Mouse (Mus musculus): ENCODE data around the gene Strn3. TPM values are rescaled to one million over a fixed set of nuclear protein-coding genes. Genes with fewer than 3 reads are reported as not detected.

Strn3 gene
- not detected in 2 replicates for polyA plus RNA-seq (2012; ENCODE audit: insufficient read depth, insufficient read length, low replicate concordance, missing spikeins)

DNA sequence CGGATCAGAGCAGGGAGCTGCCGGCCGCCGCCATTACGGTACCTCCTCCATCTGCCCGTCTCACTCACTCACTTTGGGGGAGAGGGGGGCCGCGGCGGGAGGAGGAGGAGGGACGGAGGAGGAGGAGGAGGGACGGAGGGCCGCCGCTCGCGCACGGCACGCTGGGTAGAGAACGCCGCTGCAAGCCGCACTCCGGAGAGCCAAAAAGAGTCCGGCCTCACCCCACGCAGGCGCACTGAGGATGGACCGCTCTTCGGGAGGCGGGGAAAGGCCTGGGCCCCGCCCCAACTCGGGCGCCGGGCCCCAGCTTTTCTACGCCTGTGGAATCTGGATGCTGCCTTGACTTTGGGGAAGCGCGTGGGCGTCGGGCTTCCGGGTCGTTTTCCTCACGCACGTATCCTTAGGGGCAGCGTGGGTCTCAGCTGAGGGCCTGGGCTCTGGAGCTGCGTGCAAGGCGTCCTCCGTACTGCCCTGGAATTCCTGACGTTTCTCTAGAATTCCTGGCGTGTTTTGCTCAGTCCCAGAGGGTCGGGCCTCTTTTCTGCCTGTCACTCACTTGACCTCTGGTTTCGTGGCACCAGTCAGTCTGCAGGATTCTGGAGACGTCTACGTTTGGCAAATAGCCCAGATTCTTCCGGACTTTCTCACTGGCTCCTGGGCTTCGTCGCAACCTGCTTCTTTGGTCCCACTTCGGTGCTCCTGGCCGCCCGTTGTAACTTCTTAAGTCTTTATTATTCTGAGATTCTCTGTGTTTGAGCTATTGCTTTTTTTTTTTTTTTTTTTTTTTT, at the start of gene Strn3:
Gene Strn3, minus strand, starts transcription at position 53 of the 788 bp plus-strand sequence.
- TF ChIP-seq POLR2A (IDR thresholded peaks at IDR 0.05; ENCODE audit: insufficient read depth, low read depth, low read length) (peak; percentile 39), CTCF (IDR thresholded peaks at IDR 0.05; ENCODE audit: insufficient read depth, low read depth, low read length) (no peak)
- under 1% methylated on average over 56 of the region's 56 CpGs for WGBS
- Histone ChIP-seq H3K27ac (ENCODE audit: insufficient read depth, low read depth, low read length) (peak within 1 kb of the TSS; percentile 100), H3K4me1 (ENCODE audit: control insufficient read depth, insufficient read depth, low read length) (peaks cover 8% of the 10 kb centered on the region; the same call in 1 of the 2 replicates), H3K4me3 (ENCODE audit: insufficient read depth, low read depth, low read length) (peak within 1 kb of the TSS; percentile 100)

DNA sequence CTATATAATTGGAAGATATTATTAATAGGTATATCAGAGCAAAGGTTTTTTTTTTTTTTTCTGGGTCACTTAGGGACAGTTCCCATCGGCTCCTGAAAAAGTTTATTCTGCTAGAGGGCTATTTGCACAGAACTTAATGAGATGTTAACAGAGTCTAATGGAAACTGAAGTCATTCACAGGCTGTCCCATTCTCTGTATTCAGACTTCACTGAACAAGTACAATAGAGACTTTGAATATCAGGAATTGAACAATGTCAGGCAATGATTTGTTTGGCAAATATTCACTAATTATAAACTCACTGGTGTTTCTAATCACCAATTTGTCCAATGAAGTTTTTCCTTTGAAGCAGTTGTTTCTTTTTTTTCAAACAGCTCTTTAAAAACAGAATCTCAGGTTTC, 45.1 kb upstream of the Strn3 start:
- TF ChIP-seq CTCF (IDR thresholded peaks at IDR 0.05; ENCODE audit: insufficient read depth, low read depth, low read length) (no peak), POLR2A (IDR thresholded peaks at IDR 0.05; ENCODE audit: insufficient read depth, low read depth, low read length) (no peak)
- Histone ChIP-seq H3K4me3 (ENCODE audit: insufficient read depth, low read depth, low read length) (no peak overlapping the region), H3K4me1 (ENCODE audit: control insufficient read depth, insufficient read depth, low read length) (peaks cover 6% of the 10 kb centered on the region), H3K27ac (ENCODE audit: insufficient read depth, low read depth, low read length) (no peak overlapping the region; the same call in 1 of the 2 replicates)
- WGBS = 20% methylated on average over 1 of the region's 1 CpGs

DNA sequence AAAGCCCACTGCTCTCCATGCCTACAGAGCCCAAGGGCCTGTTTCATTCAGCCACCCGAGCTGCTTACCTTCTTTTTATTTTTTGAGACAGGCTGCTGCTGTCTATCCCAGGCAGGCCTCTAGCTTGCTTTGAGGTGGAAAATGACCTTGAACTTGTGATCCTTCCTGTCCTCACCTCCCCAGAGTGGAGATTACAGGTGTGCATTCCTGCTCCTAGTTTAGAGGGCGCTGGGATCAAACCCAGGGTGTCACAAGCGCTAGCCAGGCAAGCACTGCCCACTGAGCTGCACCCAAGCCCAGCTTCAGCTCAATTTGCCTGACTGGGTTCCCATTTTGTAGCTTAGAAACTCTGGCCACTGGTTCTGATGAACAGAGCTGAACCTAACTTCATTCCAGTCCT, 44.7 kb upstream of the Strn3 start:
- no peak overlapping the region for H3K4me3 ChIP-seq (ENCODE audit: insufficient read depth, low read depth, low read length)
- 52% methylated on average over 3 of the region's 3 CpGs for WGBS
- TF ChIP-seq CTCF (IDR thresholded peaks at IDR 0.05; ENCODE audit: insufficient read depth, low read depth, low read length) = no peak
- H3K27ac ChIP-seq (ENCODE audit: insufficient read depth, low read depth, low read length) = no peak overlapping the region; the same call in 1 of the 2 replicates
- peaks cover 6% of the 10 kb centered on the region for H3K4me1 ChIP-seq (ENCODE audit: control insufficient read depth, insufficient read depth, low read length)

DNA sequence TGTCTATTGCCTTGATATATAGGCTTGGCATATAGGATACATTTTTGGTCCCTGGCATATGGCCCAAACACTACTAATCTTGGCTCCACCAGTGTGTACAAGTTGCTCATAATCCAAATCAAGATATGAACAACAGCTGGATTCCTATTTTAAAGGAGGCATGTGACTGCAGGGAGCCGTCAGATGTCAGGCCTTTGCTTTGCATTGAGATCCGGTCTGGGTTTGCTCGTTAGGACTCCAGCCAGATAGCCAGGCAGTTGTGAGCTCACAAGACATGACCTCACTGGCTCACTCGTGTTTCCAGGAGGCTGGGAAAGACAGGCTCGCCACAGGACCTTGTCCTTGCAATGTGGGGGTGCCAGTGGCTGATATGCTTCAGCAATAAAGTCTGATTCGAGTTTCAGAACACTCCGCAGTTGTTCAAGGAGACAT, 44.2 kb upstream of the Strn3 start:
- 58% methylated on average over 7 of the region's 7 CpGs for WGBS
- Histone ChIP-seq H3K4me1 (ENCODE audit: control insufficient read depth, insufficient read depth, low read length) (peaks cover 7% of the 10 kb centered on the region), H3K4me3 (ENCODE audit: insufficient read depth, low read depth, low read length) (no peak overlapping the region), H3K27ac (ENCODE audit: insufficient read depth, low read depth, low read length) (no peak overlapping the region)
- TF ChIP-seq POLR2A (IDR thresholded peaks at IDR 0.05; ENCODE audit: insufficient read depth, low read depth, low read length) (no peak), CTCF (IDR thresholded peaks at IDR 0.05; ENCODE audit: insufficient read depth, low read depth, low read length) (no peak)

DNA sequence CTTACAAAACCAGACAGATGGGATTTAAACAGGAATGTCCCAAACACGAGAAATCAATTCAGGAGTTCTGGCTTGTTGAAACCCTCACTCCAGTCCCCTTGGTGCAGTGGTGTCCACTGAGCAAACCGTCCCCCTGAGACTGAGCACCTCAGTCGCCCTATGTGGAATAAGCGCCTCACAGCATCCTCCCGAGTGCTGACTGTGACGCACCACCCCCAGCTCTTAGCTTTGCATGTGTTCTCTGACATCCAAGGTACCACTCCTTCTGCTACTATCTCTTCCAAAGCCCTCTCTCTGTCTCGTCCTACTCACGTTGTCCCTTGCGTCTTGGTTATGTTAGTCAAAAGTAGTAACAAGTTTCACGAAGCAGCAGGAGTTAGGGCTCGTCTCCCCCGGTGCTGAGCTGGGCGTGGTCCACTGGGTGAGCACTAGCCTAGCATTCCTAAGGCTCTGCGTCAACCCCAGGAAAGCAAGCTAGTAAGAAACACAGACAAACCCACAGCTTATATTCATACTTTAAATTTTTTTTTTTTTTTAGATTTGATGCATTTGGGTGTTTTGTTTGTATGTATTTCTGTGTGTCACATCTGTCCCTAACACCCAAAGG, 43.0 kb upstream of the Strn3 start:
- no peak overlapping the region for H3K27ac ChIP-seq (ENCODE audit: insufficient read depth, low read depth, low read length)
- peaks cover 15% of the 10 kb centered on the region for H3K4me1 ChIP-seq (ENCODE audit: control insufficient read depth, insufficient read depth, low read length)
- 77% methylated on average over 14 of the region's 14 CpGs for WGBS
- H3K4me3 ChIP-seq (ENCODE audit: insufficient read depth, low read depth, low read length) = no peak overlapping the region
- TF ChIP-seq CTCF (IDR thresholded peaks at IDR 0.05; ENCODE audit: insufficient read depth, low read depth, low read length) (no peak), POLR2A (IDR thresholded peaks at IDR 0.05; ENCODE audit: insufficient read depth, low read depth, low read length) (no peak)

DNA sequence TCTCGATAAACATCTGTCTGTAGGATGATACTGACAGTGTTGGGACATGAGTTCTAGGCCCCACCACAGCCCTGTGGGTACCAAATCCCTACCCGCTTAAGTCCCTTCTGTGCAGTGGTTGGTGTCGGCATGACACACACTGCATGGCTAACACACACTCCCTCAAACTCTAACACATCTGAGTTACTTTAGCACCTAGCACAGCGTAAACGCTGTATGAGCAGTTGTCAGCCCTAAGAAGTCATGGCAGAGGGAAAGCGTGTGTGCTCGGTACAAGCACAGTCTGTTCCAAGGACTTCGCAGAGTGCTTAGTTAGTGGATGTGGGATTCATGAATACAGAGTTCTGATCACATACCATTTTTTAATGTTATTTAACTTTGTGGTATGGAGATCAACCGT, 38.1 kb upstream of the Strn3 start:
- Histone ChIP-seq H3K4me3 (ENCODE audit: insufficient read depth, low read depth, low read length) (no peak overlapping the region), H3K4me1 (ENCODE audit: control insufficient read depth, insufficient read depth, low read length) (peaks cover 17% of the 10 kb centered on the region), H3K27ac (ENCODE audit: insufficient read depth, low read depth, low read length) (peak overlapping the region; percentile 70)
- no peak for TF ChIP-seq POLR2A (IDR thresholded peaks at IDR 0.05; ENCODE audit: insufficient read depth, low read depth, low read length)
- TF ChIP-seq CTCF (IDR thresholded peaks at IDR 0.05; ENCODE audit: insufficient read depth, low read depth, low read length) = no peak
- 79% methylated on average over 9 of the region's 9 CpGs for WGBS

DNA sequence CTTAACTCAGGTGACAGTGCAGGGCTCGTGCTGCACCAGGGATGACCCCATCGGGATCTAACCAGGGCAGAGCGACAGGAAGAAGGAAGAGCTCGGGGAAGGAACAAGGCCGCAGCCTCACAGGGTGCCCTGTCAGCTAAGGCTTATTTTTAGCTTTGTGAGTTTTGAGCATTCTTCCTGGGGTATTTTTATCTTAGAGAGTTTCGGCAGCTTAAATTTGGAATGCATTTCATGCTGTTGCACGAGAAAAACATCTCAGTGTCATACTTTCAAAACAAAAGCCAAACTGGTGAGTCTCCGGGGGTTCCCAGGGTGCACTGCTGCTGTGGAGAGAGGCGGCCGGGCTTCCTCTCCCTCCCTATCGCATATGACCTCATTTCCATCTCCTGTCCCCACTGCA, 37.4 kb upstream of the Strn3 start:
- H3K4me1 ChIP-seq (ENCODE audit: control insufficient read depth, insufficient read depth, low read length) = peaks cover 17% of the 10 kb centered on the region
- WGBS = 21% methylated on average over 11 of the region's 11 CpGs
- no peak overlapping the region for H3K4me3 ChIP-seq (ENCODE audit: insufficient read depth, low read depth, low read length)
- peak overlapping the region; percentile 70 for H3K27ac ChIP-seq (ENCODE audit: insufficient read depth, low read depth, low read length)
- TF ChIP-seq POLR2A (IDR thresholded peaks at IDR 0.05; ENCODE audit: insufficient read depth, low read depth, low read length) (no peak), CTCF (IDR thresholded peaks at IDR 0.05; ENCODE audit: insufficient read depth, low read depth, low read length) (no peak)

DNA sequence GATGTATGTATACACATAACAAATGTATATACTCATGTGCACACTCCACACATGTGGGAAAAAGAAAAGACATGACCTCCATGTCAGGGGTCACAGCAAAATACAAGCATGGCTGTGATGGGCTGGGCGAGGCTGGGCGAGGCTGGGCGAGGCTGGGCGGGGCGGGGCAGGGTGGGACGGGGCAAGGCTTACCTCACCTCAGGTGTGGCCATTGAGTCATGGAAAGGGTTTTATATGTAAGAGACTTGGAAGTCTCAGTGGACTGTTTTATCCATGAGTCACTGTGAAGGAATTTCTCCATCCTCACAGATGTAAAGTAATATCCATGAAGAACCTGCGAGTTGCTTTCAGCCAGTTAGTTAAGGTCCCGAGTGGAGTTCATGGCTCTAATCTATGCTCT, 30.1 kb upstream of the Strn3 start:
- WGBS = 96% methylated on average over 8 of the region's 8 CpGs
- Histone ChIP-seq H3K27ac (ENCODE audit: insufficient read depth, low read depth, low read length) (no peak overlapping the region), H3K4me1 (ENCODE audit: control insufficient read depth, insufficient read depth, low read length) (no peaks in the 10 kb centered on the region), H3K4me3 (ENCODE audit: insufficient read depth, low read depth, low read length) (no peak overlapping the region)
- no peak for TF ChIP-seq POLR2A (IDR thresholded peaks at IDR 0.05; ENCODE audit: insufficient read depth, low read depth, low read length)
- no peak for TF ChIP-seq CTCF (IDR thresholded peaks at IDR 0.05; ENCODE audit: insufficient read depth, low read depth, low read length)

DNA sequence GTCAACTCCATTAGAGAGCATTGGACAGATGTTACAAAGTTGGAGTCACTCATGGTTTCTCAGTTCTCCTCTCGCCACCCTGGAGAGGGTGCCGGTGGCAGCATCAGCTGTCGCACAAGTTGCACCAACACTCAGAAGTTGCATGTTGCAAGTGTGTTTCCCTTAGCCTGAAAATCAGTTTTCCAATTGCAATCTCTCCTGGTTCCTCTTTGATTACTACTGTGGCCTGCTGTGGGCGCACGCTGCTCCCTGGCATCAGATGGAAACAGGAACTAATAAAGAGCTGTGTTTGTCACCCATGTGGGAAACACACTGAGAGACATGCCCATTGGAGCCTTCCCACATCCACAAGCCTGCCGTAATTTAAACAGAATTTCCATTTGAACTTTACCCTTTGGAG, 26.9 kb upstream of the Strn3 start:
- 83% methylated on average over 6 of the region's 6 CpGs for WGBS
- no peak for TF ChIP-seq POLR2A (IDR thresholded peaks at IDR 0.05; ENCODE audit: insufficient read depth, low read depth, low read length)
- TF ChIP-seq CTCF (IDR thresholded peaks at IDR 0.05; ENCODE audit: insufficient read depth, low read depth, low read length) = no peak
- H3K4me1 ChIP-seq (ENCODE audit: control insufficient read depth, insufficient read depth, low read length) = no peaks in the 10 kb centered on the region
- no peak overlapping the region for H3K27ac ChIP-seq (ENCODE audit: insufficient read depth, low read depth, low read length)
- H3K4me3 ChIP-seq (ENCODE audit: insufficient read depth, low read depth, low read length) = no peak overlapping the region

All from olfactory bulb, adult 2 months (tissue).